Mouse (Mus musculus) cerebral cortex, adult 2 months (tissue): ENCODE data around the gene Clybl.

ENCODE experiments used
- WGBS: fragments of 180-500 bp; shearing (Covaris S2); methylation state at CpG from one replicate; pipeline ENCODE4 v1.1.7; 2018; 5-methylcytosine and 5-hydroxymethylcytosine counted together

The Clybl gene

GRCm38 (mm10) chr14:122246919-122247859, 65.7 kb downstream of the Clybl start:
- 57% methylated on average over 18 of the region's 18 CpGs for WGBS

- WGBS, result 89% methylated on average over 3 of the region's 3 CpGs
Observed at GRCm38 (mm10) chr14:122249123-122249522, 67.6 kb downstream of the Clybl start.

GRCm38 (mm10) chr14:122255562-122256260, 74.2 kb downstream of the Clybl start:
- 21% methylated on average over 21 of the region's 21 CpGs for WGBS

GRCm38 (mm10) chr14:122256261-122256634, 74.7 kb downstream of the Clybl start:
- 44% methylated on average over 8 of the region's 8 CpGs for WGBS

GRCm38 (mm10) chr14:122258297-122258696, 76.8 kb downstream of the Clybl start:
- WGBS, result 57% methylated on average over 5 of the region's 5 CpGs

- 89% methylated on average over 1 of the region's 1 CpGs for WGBS
Observed at GRCm38 (mm10) chr14:122261250-122261649, 79.7 kb downstream of the Clybl start.

GRCm38 (mm10) chr14:122262851-122263659, 81.6 kb downstream of the Clybl start:
- 74% methylated on average over 16 of the region's 16 CpGs for WGBS

- WGBS, result 78% methylated on average over 7 of the region's 7 CpGs
Observed at GRCm38 (mm10) chr14:122265214-122265613, 83.7 kb downstream of the Clybl start.

- 66% methylated on average over 4 of the region's 4 CpGs for WGBS
Observed at GRCm38 (mm10) chr14:122267590-122267989, 86.1 kb downstream of the Clybl start.

GRCm38 (mm10) chr14:122271104-122271746, 89.7 kb downstream of the Clybl start:
- 70% methylated on average over 14 of the region's 14 CpGs for WGBS

- WGBS, result 94% methylated on average over 8 of the region's 8 CpGs
Observed at GRCm38 (mm10) chr14:122277142-122277541, 95.6 kb downstream of the Clybl start.

- WGBS, result 69% methylated on average over 16 of the region's 16 CpGs
Observed at GRCm38 (mm10) chr14:122279462-122280308, 98.2 kb downstream of the Clybl start.

- WGBS, result 73% methylated on average over 21 of the region's 21 CpGs
Observed at GRCm38 (mm10) chr14:122280309-122281071, 99.0 kb downstream of the Clybl start.

GRCm38 (mm10) chr14:122281072-122281634, 99.6 kb downstream of the Clybl start:
- 84% methylated on average over 9 of the region's 9 CpGs for WGBS

GRCm38 (mm10) chr14:122283959-122284358, 102.5 kb downstream of the Clybl start:
- 95% methylated on average over 5 of the region's 5 CpGs for WGBS

GRCm38 (mm10) chr14:122296399-122296798, 114.9 kb downstream of the Clybl start:
- WGBS, result 75% methylated on average over 4 of the region's 4 CpGs

- WGBS, result 60% methylated on average over 2 of the region's 2 CpGs
Observed at GRCm38 (mm10) chr14:122296864-122297263, 115.4 kb downstream of the Clybl start.

- 75% methylated on average over 11 of the region's 11 CpGs for WGBS
Observed at GRCm38 (mm10) chr14:122297386-122298109, 116.0 kb downstream of the Clybl start.

- 91% methylated on average over 11 of the region's 11 CpGs for WGBS
Observed at GRCm38 (mm10) chr14:122300261-122300660, 118.8 kb downstream of the Clybl start.
